Mouse (Mus musculus) forebrain, embryonic 10.5 days (tissue): Measurements from ENCODE around the gene Fgfr1op. TPM values are rescaled to one million over a fixed set of nuclear protein-coding genes. Genes with fewer than 3 reads are reported as not detected.
"Not testable (repeated sequence)": the region's sequence is repeated elsewhere in the genome, so short reads cannot be mapped to it uniquely, and the experiment has no call there.

Experiments
- DNase-seq: peaks from one replicate; pipeline ENCODE4 v3.0.0-alpha.2; 2017; ENCODE audit warnings: low spot score; ENCODE audit errors: extremely low spot score
- H3K27ac ChIP-seq: fragments of 300-500 bp; sonication (generic); 2 replicates; pipeline ENCODE4 v1.5.1; 2016; ENCODE audit warnings: mild to moderate bottlenecking
- H3K27me3 ChIP-seq: fragments of 300-500 bp; sonication (generic); 2 replicates; pipeline ENCODE4 v1.6.1; 2016; ENCODE audit warnings: mild to moderate bottlenecking; ENCODE audit not compliant: poor library complexity, severe bottlenecking
- H3K36me3 ChIP-seq: fragments of 300-500 bp; sonication (generic); replicated peaks from 2 replicates; pipeline ENCODE4 v1.6.1; 2016; ENCODE audit warnings: mild to moderate bottlenecking, moderate library complexity
- H3K4me1 ChIP-seq: fragments of 300-500 bp; sonication (generic); 2 replicates; pipeline ENCODE4 v1.6.1; 2016
- H3K4me3 ChIP-seq: fragments of 300-500 bp; sonication (generic); 2 replicates; pipeline ENCODE4 v1.5.1; 2016; ENCODE audit warnings: mild to moderate bottlenecking, moderate library complexity
- H3K9me3 ChIP-seq: fragments of 300-500 bp; sonication (generic); 2 replicates; pipeline ENCODE4 v1.6.1; 2016; ENCODE audit warnings: mild to moderate bottlenecking, moderate library complexity
- WGBS: fragments of 180-500 bp; shearing (Covaris S2); methylation state at CpG from one replicate; pipeline ENCODE4 v1.1.7; 2016; 5-methylcytosine and 5-hydroxymethylcytosine counted together
- polyA plus RNA-seq: library from polyadenylated mRNA; unstranded; fragments of >200 nt; fragmentation: Nextera tagmentation; extraction: Ambion mirVana; gene quantifications from 2 replicates; pipeline ENCODE4 v1.2.1, GENCODE M21; 2016

The Fgfr1op gene
- polyA plus RNA-seq: 57.7 and 60.9 TPM in 2 replicates

GRCm38 (mm10) chr17:8164701-8165607, at the start of gene Fgfr1op:
TSS of gene Fgfr1op (plus strand) at chr17:8165501.
- DNase-seq: not testable (repeated sequence)
- H3K27ac ChIP-seq: peak within 1 kb of the TSS; percentile 89
- WGBS: 3% methylated on average over 21 of the region's 55 CpGs

GRCm38 (mm10) chr17:8116378-8116777, 48.9 kb upstream of the Fgfr1op start:
- H3K27me3 ChIP-seq, H3K27ac ChIP-seq, H3K4me3 ChIP-seq, H3K4me1 ChIP-seq, DNase-seq, H3K9me3 ChIP-seq, H3K36me3 ChIP-seq: not testable (repeated sequence)
- WGBS: 85% methylated on average over 8 of the region's 11 CpGs

More at GRCm38 (mm10) chr17:8164701-8165607, at the start of gene Fgfr1op:
- not testable (repeated sequence) for H3K27me3 ChIP-seq, H3K9me3 ChIP-seq, H3K4me1 ChIP-seq
- H3K36me3 ChIP-seq: peaks cover 15% of the 10 kb centered on the region
- H3K4me3 ChIP-seq: peak within 1 kb of the TSS; percentile 59

GRCm38 (mm10) chr17:8116928-8117327, 48.4 kb upstream of the Fgfr1op start:
- no CpG with 5 or more reads among the region's 6 CpGs for WGBS
- not testable (repeated sequence) for H3K36me3 ChIP-seq, H3K4me3 ChIP-seq, DNase-seq, H3K27ac ChIP-seq, H3K4me1 ChIP-seq, H3K9me3 ChIP-seq, H3K27me3 ChIP-seq

- not testable (repeated sequence) for H3K9me3 ChIP-seq, H3K36me3 ChIP-seq, H3K4me3 ChIP-seq, H3K27ac ChIP-seq, H3K27me3 ChIP-seq, H3K4me1 ChIP-seq, DNase-seq
- no CpG with 5 or more reads among the region's 3 CpGs for WGBS
Observed at GRCm38 (mm10) chr17:8122974-8123373, 42.3 kb upstream of the Fgfr1op start.

GRCm38 (mm10) chr17:8124586-8124985, 40.7 kb upstream of the Fgfr1op start:
- WGBS: 100% methylated on average over 2 of the region's 6 CpGs
- H3K4me1 ChIP-seq, H3K27ac ChIP-seq, H3K9me3 ChIP-seq, H3K36me3 ChIP-seq, H3K27me3 ChIP-seq, H3K4me3 ChIP-seq, DNase-seq: not testable (repeated sequence)

- not testable (repeated sequence) for H3K27ac ChIP-seq, H3K27me3 ChIP-seq, H3K36me3 ChIP-seq, DNase-seq, H3K4me3 ChIP-seq, H3K9me3 ChIP-seq, H3K4me1 ChIP-seq
- WGBS: 88% methylated on average over 1 of the region's 7 CpGs
Observed at GRCm38 (mm10) chr17:8128326-8128993, 36.8 kb upstream of the Fgfr1op start.

GRCm38 (mm10) chr17:8129578-8129977, 35.7 kb upstream of the Fgfr1op start:
- not testable (repeated sequence) for DNase-seq, H3K36me3 ChIP-seq, H3K9me3 ChIP-seq, H3K27me3 ChIP-seq, H3K27ac ChIP-seq, H3K4me1 ChIP-seq, H3K4me3 ChIP-seq
- 86% methylated on average over 9 of the region's 9 CpGs for WGBS

- H3K4me1 ChIP-seq, H3K36me3 ChIP-seq, H3K27me3 ChIP-seq, H3K4me3 ChIP-seq, H3K9me3 ChIP-seq, DNase-seq, H3K27ac ChIP-seq: not testable (repeated sequence)
- WGBS: no CpG with 5 or more reads among the region's 6 CpGs
Observed at GRCm38 (mm10) chr17:8130849-8131248, 34.5 kb upstream of the Fgfr1op start.

- not testable (repeated sequence) for H3K9me3 ChIP-seq, DNase-seq, H3K4me1 ChIP-seq, H3K36me3 ChIP-seq, H3K27me3 ChIP-seq, H3K4me3 ChIP-seq, H3K27ac ChIP-seq
- WGBS: 94% methylated on average over 5 of the region's 5 CpGs
Observed at GRCm38 (mm10) chr17:8138116-8138515, 27.2 kb upstream of the Fgfr1op start.

GRCm38 (mm10) chr17:8140210-8140609, 25.1 kb upstream of the Fgfr1op start:
- WGBS: 61% methylated on average over 3 of the region's 3 CpGs
- not testable (repeated sequence) for H3K4me3 ChIP-seq, H3K9me3 ChIP-seq, H3K36me3 ChIP-seq, H3K27me3 ChIP-seq, H3K27ac ChIP-seq, H3K4me1 ChIP-seq, DNase-seq

- not testable (repeated sequence) for H3K4me3 ChIP-seq, H3K4me1 ChIP-seq, H3K27ac ChIP-seq, H3K9me3 ChIP-seq, H3K27me3 ChIP-seq, H3K36me3 ChIP-seq, DNase-seq
- WGBS: 76% methylated on average over 10 of the region's 14 CpGs
Observed at GRCm38 (mm10) chr17:8143802-8144673, 21.3 kb upstream of the Fgfr1op start.

GRCm38 (mm10) chr17:8146931-8147330, 18.4 kb upstream of the Fgfr1op start:
- WGBS: 32% methylated on average over 5 of the region's 5 CpGs
- H3K4me1 ChIP-seq, H3K36me3 ChIP-seq, H3K27me3 ChIP-seq, DNase-seq, H3K9me3 ChIP-seq: not testable (repeated sequence)
- Histone ChIP-seq H3K27ac (peak overlapping the region; percentile 85; the same call in 1 of the 2 replicates), H3K4me3 (peak overlapping the region; percentile 58)
